Mouse (Mus musculus) neural tube, embryonic 15.5 days (tissue): Measurements from ENCODE around the gene Khdc3. TPM values are rescaled to one million over a fixed set of nuclear protein-coding genes. Genes with fewer than 3 reads are reported as not detected.

Experiments used
- polyA plus RNA-seq: library from polyadenylated mRNA; unstranded; fragments of >200 nt; fragmentation: Nextera tagmentation; extraction: Ambion mirVana; gene quantifications from 2 replicates; pipeline ENCODE4 v1.2.1, GENCODE M21; 2015

Gene Khdc3
- polyA plus RNA-seq, 1 experiment from 2014 or later: 0.20 TPM

Other genes starting within 250 kb of the Khdc3 start
- 12.2 and 14.6 TPM in 2 replicates for gene Pygo1, start 176.2 kb upstream of the Khdc3 start, polyA plus RNA-seq
- gene Dyx1c1, start 143.1 kb upstream of the Khdc3 start, polyA plus RNA-seq: 1.7 and 2.5 TPM in 2 replicates
- not detected in 2 replicates for gene Gm44503, start 143.0 kb upstream of the Khdc3 start, polyA plus RNA-seq
- 22.2 TPM in 2 replicates for gene Ccpg1os, start 116.5 kb upstream of the Khdc3 start, polyA plus RNA-seq
- gene Ccpg1, start 116.4 kb upstream of the Khdc3 start, polyA plus RNA-seq: 43.2 and 45.9 TPM in 2 replicates
- gene Pigb, start 61.5 kb upstream of the Khdc3 start, polyA plus RNA-seq: 12.7 and 14.7 TPM in 2 replicates
- gene Rab27a, start 57.0 kb upstream of the Khdc3 start, polyA plus RNA-seq: 3.3 and 11.8 TPM in 2 replicates
- 0.43 TPM in 1 of 2 replicates, not detected in the other for gene Gm20509, start 634 bp downstream of the Khdc3 start, polyA plus RNA-seq
- gene Rsl24d1, start 11.6 kb downstream of the Khdc3 start, polyA plus RNA-seq: 92.6 and 101 TPM in 2 replicates